8 mouse cellular contexts compared by ENCODE assay signal in the genomic region with DNA sequence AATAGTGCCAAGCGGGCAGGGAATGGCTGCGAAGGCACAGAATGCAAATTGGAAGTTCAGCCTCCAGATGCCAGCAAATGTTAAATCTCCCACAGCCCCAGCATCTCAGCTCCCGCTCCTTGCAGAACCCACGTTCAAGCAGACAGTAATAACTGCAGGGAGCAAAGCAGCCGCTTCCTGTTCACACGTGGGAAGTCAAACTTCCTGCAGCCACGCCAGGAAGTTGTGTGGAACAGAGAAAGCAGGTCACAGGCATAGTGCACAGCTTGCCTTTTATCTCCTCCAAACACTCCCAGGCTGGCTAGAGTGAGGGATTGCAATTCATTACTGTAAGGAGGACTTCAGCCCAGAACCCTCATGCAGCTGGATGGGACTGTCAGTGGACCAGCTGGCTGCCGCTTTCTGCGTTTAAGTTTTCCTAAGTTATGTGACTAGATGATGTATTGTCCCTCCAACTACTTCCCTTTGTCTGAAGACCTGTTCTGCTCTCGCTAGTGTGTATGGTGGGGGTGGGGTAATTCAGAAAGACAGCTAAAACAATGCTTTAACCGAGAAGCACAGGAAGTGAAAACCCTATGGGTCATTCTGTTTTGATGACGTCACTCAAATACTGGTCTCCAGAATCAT.
A peak's percentile ranks its signal among the peaks of the same experiment; 100 is the strongest.
DNase-seq lines count a peak whose midpoint lies in the region; ATAC-seq and TF ChIP-seq lines count a peak whose summit lies in the region.

No protein-coding gene starts in this region.

- peak overlapping the region; percentile 38 for H3K4me2 ChIP-seq in hindbrain, postnatal 0 days (ENCODE audit: low read depth, low read length)
- H3K4me2 ChIP-seq in stomach, embryonic 14.5 days (replicated peaks; ENCODE audit: low read depth, low read length), result peak overlapping the region; percentile 35

- no peaks in the 10 kb centered on the region for H3K36me3 ChIP-seq in hindbrain, postnatal 0 days (ENCODE audit: insufficient read depth, low read length)
- H3K36me3 ChIP-seq in macrophage (ENCODE audit: inconsistent target), result no peaks in the 10 kb centered on the region
- no peaks in the 10 kb centered on the region for H3K36me3 ChIP-seq in stomach, embryonic 14.5 days (ENCODE audit: control insufficient read depth, insufficient read depth, low read length)

- no peaks in the 10 kb centered on the region for H3K79me2 ChIP-seq in macrophage (ENCODE audit: inconsistent target)

- peaks cover 5% of the 10 kb centered on the region; the same call in 1 of the 2 replicates for H3K4me1 ChIP-seq in hindbrain, postnatal 0 days (ENCODE audit: insufficient read depth, low read length)
- peaks cover 12% of the 10 kb centered on the region; the same call in 1 of the 2 replicates for H3K4me1 ChIP-seq in stomach, embryonic 14.5 days (ENCODE audit: control insufficient read depth, insufficient read depth, low read length)

- H3K4me3 ChIP-seq in hindbrain, postnatal 0 days (ENCODE audit: low read length), result no peak overlapping the region
- no peak overlapping the region for H3K4me3 ChIP-seq in macrophage (ENCODE audit: inconsistent target)
- no peak overlapping the region for H3K4me3 ChIP-seq in stomach, embryonic 14.5 days (ENCODE audit: low read depth, low read length)

- ATAC-seq in activated CD4-positive, CD25-positive, alpha-beta regulatory T cell, adult 4 months, result peak; percentile 43
- ATAC-seq in hindbrain, postnatal 0 days, result peak; percentile 74; the same call in 1 of the 2 replicates
- ATAC-seq in stomach, embryonic 14.5 days (ENCODE audit: insufficient number of reproducible peaks, insufficient read depth, low FRiP score, low read depth), result peak; percentile 78

- 11% methylated on average over 12 of the region's 12 CpGs for WGBS in hindbrain, postnatal 0 days
- 2% methylated on average over 12 of the region's 12 CpGs for WGBS in macrophage (ENCODE audit: missing documents)
- WGBS in stomach, embryonic 14.5 days, result 11% methylated on average over 12 of the region's 12 CpGs

- no peaks in the 10 kb centered on the region for H3K27me3 ChIP-seq in hindbrain, postnatal 0 days (ENCODE audit: insufficient read depth, low read length)
- 0 out of 2 replicates have a peak, but pooled peaks cover 2% of the 10 kb centered on the region for H3K27me3 ChIP-seq in stomach, embryonic 14.5 days (ENCODE audit: control insufficient read depth, insufficient read depth, low read length)

- no peak overlapping the region for H3K9ac ChIP-seq in hindbrain, postnatal 0 days (replicated peaks; ENCODE audit: low read length)
- H3K9ac ChIP-seq in stomach, embryonic 14.5 days (replicated peaks; ENCODE audit: low read depth, low read length), result no peak overlapping the region

- H3K9me3 ChIP-seq in hindbrain, postnatal 0 days (ENCODE audit: low read length), result no peaks in the 10 kb centered on the region
- no peaks in the 10 kb centered on the region for H3K9me3 ChIP-seq in stomach, embryonic 14.5 days (ENCODE audit: control insufficient read depth, low read depth, low read length)

- peak; percentile 10; the same call in 1 of the 2 replicates for TF ChIP-seq CTCF in hindbrain, postnatal 0 days (IDR thresholded peaks at IDR 0.05; ENCODE audit: low read depth)

- peak; percentile 32 for DNase-seq in CD4-positive, CD25-positive, alpha-beta regulatory T cell, adult 2 months (ENCODE audit: low read depth, low spot score)
- peak; percentile 11 to 41 for DNase-seq in frontal cortex, postnatal 25 days (ENCODE audit: low spot score in 2 of 2)
- DNase-seq in hindbrain, postnatal 0 days (ENCODE audit: low spot score), result peak; percentile 60
- DNase-seq in left cerebral cortex, adult 11 months (ENCODE audit: low spot score), result peak; percentile 44
- DNase-seq in cerebellum, adult 9-10 months, result no peak

- peak overlapping the region; percentile 38; the same call in 1 of the 2 replicates for H3K27ac ChIP-seq in hindbrain, postnatal 0 days
- H3K27ac ChIP-seq in macrophage, result peak overlapping the region; percentile 44
- peak overlapping the region; percentile 40; the same call in 1 of the 2 replicates for H3K27ac ChIP-seq in stomach, embryonic 14.5 days (ENCODE audit: low read length)
